Mouse (Mus musculus): ENCODE results near the gene Galnt7. TPM values are rescaled to one million over a fixed set of nuclear protein-coding genes. Genes with fewer than 3 reads are reported as not detected.

The Galnt7 gene
- polyA plus RNA-seq, 1 experiment from 2014 or later: 13.1 TPM

DNA sequence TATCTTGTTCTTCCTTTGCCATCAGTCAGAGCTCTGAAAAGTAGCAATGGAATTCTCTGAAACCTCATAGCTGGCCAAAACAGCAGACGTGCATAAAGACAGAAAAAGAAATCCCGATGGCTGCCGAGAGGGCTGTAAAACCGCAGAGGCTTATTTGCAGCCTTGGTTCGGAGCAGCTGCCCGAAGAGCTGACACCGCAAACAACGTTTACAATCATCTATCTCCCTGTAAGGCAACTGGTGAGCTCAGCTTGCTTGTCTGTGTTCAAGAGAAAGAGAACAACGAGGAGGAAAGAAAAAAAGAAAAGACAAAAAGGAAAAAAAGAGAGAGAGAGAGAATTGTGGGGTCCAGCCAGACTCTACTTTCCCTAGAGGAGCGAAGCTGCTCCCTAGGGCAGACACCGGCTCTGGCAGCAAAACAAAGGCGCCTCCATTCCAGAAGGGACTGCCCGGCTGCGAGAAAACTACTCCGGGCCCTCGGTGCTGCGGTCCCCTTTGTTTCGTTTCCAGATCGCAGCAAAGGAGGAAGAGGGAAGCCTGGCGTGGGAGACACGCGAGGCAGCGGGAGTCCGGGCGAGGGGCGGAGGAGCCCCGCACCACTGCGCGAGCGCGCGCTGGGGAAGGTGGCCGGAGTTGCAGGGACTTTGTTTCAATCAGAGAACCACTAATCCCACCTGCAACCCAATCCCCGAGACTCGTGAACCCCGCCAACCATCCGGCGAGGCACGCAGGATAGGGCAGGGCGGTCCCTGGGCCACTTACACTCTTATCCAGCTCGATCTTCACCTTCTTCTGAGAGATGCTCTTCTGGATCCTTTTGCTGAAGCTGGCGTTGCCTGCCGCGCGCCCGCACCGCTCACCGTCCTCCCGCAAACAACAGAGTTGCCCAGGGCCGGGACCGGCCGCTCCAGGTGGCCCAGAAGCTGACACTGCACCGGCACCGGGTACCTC lies 166.1 kb downstream of the Galnt7 start:
- no peak for ATAC-seq (ENCODE audit: insufficient number of reproducible peaks, low FRiP score, low TSS enrichment, low read depth)
- no peaks in the 10 kb centered on the region for H3K27me3 ChIP-seq
- H3K4me2 ChIP-seq: peak overlapping the region; percentile 84
- H3K9ac ChIP-seq: peak overlapping the region; percentile 81
- peak overlapping the region; percentile 82 for H3K4me3 ChIP-seq
- under 1% methylated on average over 54 of the region's 54 CpGs for WGBS
- peaks cover 6% of the 10 kb centered on the region for H3K4me1 ChIP-seq
- H3K9me3 ChIP-seq: no peaks in the 10 kb centered on the region
- peak overlapping the region; percentile 96 for H3K27ac ChIP-seq
- peaks cover 6% of the 10 kb centered on the region for H3K36me3 ChIP-seq

DNA sequence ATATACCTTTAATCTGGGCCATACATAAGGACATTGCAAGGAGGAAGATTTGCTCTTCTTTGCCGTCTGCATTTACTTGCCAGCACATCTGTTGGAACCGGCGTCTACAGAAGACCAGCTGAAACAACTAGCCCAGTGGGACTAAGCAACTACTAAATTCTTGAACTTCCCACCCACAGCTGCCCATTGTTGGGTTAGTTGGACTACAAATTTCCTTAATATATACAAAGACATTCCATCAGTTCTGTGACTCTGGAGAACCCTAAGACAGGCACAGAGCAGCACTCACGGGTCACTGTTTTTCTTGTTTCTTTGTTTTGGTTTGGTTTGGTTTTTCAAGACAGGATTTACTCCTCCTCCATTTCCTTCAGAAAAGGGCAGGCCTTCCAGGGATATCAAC lies 172.2 kb downstream of the Galnt7 start:
- ATAC-seq (ENCODE audit: insufficient number of reproducible peaks, low FRiP score, low TSS enrichment, low read depth): no peak
- no peak overlapping the region for H3K4me2 ChIP-seq
- no peaks in the 10 kb centered on the region for H3K27me3 ChIP-seq
- H3K4me1 ChIP-seq: peaks cover 3% of the 10 kb centered on the region
- H3K9me3 ChIP-seq: no peaks in the 10 kb centered on the region
- peaks cover 14% of the 10 kb centered on the region for H3K36me3 ChIP-seq
- H3K27ac ChIP-seq: no peak overlapping the region
- H3K4me3 ChIP-seq: no peak overlapping the region
- no peak overlapping the region for H3K9ac ChIP-seq
- 64% methylated on average over 4 of the region's 4 CpGs for WGBS

DNA sequence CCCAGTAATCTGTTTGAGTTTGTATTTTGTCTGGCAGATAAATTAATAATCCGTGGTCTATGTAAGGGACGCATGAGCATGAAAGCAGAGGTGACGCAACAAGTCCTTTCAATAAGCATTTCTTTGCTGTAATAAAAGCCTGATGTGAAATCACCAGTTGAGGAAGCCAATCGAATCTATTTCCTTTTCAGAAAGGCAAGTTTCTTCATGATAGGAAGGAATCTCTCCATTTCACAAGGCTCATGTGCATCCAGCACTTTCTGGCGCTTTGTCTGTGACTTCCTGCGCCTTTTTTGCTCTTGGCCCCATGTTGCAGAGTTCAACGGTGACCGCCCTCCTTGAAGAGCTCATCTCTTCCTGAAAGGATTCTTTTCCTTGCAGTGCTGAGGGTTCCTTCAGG lies 173.1 kb downstream of the Galnt7 start:
- Histone ChIP-seq H3K9ac (no peak overlapping the region), H3K27ac (no peak overlapping the region), H3K4me1 (no peaks in the 10 kb centered on the region), H3K27me3 (no peaks in the 10 kb centered on the region), H3K9me3 (no peaks in the 10 kb centered on the region), H3K4me2 (no peak overlapping the region), H3K4me3 (no peak overlapping the region), H3K36me3 (peaks cover 14% of the 10 kb centered on the region)
- WGBS: 93% methylated on average over 8 of the region's 8 CpGs
- ATAC-seq (ENCODE audit: insufficient number of reproducible peaks, low FRiP score, low TSS enrichment, low read depth): no peak

DNA sequence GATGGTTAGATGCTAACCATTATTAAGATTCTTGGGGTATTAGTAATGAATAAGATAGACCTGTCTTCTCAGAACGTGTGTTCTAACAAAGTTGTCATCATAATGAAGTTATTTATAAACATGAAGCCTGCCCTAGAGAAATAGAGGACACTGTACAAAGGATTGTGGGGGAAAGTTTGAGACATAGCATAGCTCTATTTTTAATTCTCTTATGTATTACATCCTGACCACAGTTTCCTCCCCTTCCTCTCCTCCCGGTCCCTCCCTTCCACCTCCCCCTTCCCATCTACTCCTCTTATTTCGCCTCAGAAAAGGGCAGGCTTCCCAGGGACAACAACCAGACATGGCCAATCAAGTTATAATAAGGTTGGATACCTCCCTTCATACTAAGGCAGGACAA lies 174.4 kb downstream of the Galnt7 start:
- Histone ChIP-seq H3K36me3 (peaks cover 14% of the 10 kb centered on the region), H3K27me3 (no peaks in the 10 kb centered on the region), H3K4me3 (no peak overlapping the region), H3K4me1 (no peaks in the 10 kb centered on the region), H3K9ac (no peak overlapping the region), H3K27ac (no peak overlapping the region), H3K4me2 (no peak overlapping the region), H3K9me3 (no peaks in the 10 kb centered on the region)
- 66% methylated on average over 3 of the region's 3 CpGs for whole genome bisulfite sequencing
- ATAC-seq (ENCODE audit: insufficient number of reproducible peaks, low FRiP score, low TSS enrichment, low read depth): no peak

Other genes with a start within 250 kb of the Galnt7 start
- gene Scrg1, start 197.1 kb downstream of the Galnt7 start, polyA plus RNA-seq (2015; fragmentation: Nextera tagmentation; extraction: Ambion mirVana): 21.4 and 26.3 TPM in 2 replicates
- gene Sap30, start 165.2 kb downstream of the Galnt7 start, polyA plus RNA-seq (2015; fragmentation: Nextera tagmentation; extraction: Ambion mirVana): 26.3 and 30.2 TPM in 2 replicates
- 267 and 297 TPM in 2 replicates for gene Hmgb2, start 141.1 kb downstream of the Galnt7 start, polyA plus RNA-seq (2015; fragmentation: Nextera tagmentation; extraction: Ambion mirVana)